Mouse (Mus musculus) cortical plate, adult 2 months (tissue): ENCODE data around the gene Cdk11b.

Experiments
- CTCF ChIP-seq: fragments of 200-500 bp; IDR thresholded peaks from 2 replicates; pipeline ENCODE4 v1.5.1; 2011; ENCODE audit warnings: mild to moderate bottlenecking, control low read depth, low read length; ENCODE audit not compliant: insufficient read depth; ENCODE audit errors: extremely low read depth
- POLR2A ChIP-seq: fragments of 200-500 bp; IDR thresholded peaks from 2 replicates; pipeline ENCODE4 v1.6.1; 2011; ENCODE audit warnings: mild to moderate bottlenecking, low read length, control low read depth; ENCODE audit not compliant: insufficient read depth; ENCODE audit errors: extremely low read depth

- no peak for TF ChIP-seq POLR2A
- TF ChIP-seq CTCF, result no peak
These were observed 20.9 kb upstream of the Cdk11b start for GRCm38 (mm10) chr4:155603801-155604200.
